Mouse (Mus musculus) splenic B cell, adult 2 months (primary cell): ENCODE results near the gene Dnaaf1.

ENCODE experiments used
- DNase-seq: peaks from one replicate; pipeline ENCODE4 v3.0.0-alpha.2; 2011; ENCODE audit warnings: low read depth, low spot score
- H3K27me3 ChIP-seq: 2 replicates; pipeline ENCODE4 v1.6.1; 2012; ENCODE audit warnings: mild to moderate bottlenecking, low read length, moderate library complexity, mixed read lengths; ENCODE audit not compliant: control insufficient read depth, poor library complexity, insufficient read depth, severe bottlenecking
- H3K36me3 ChIP-seq: 2 replicates; pipeline ENCODE4 v1.6.1; 2012; ENCODE audit warnings: mild to moderate bottlenecking, low read length, moderate library complexity, mixed read lengths; ENCODE audit not compliant: control insufficient read depth, poor library complexity, insufficient read depth, severe bottlenecking

Dnaaf1 gene

GRCm38 (mm10) chr8:119574437-119575365, at the start of gene Dnaaf1, which contains the start of gene Hsdl1:
TSS of gene Dnaaf1 (plus strand) at chr8:119575235.
TSS of gene Hsdl1 (minus strand) at chr8:119575183.
- peak; percentile 96 for DNase-seq
- Histone ChIP-seq H3K36me3 (no peaks in the 10 kb centered on the region), H3K27me3 (no peaks in the 10 kb centered on the region)

GRCm38 (mm10) chr8:119528762-119529161, 46.3 kb upstream of the Dnaaf1 start:
- DNase-seq, result no peak
- Histone ChIP-seq H3K36me3 (peaks cover 11% of the 10 kb centered on the region), H3K27me3 (no peaks in the 10 kb centered on the region)

- peaks cover 8% of the 10 kb centered on the region for H3K36me3 ChIP-seq
- H3K27me3 ChIP-seq, result no peaks in the 10 kb centered on the region
- no peak for DNase-seq
These were observed 44.1 kb upstream of the Dnaaf1 start for GRCm38 (mm10) chr8:119530937-119531336.

GRCm38 (mm10) chr8:119531397-119531796, 43.6 kb upstream of the Dnaaf1 start:
- no peak for DNase-seq
- Histone ChIP-seq H3K27me3 (no peaks in the 10 kb centered on the region), H3K36me3 (peaks cover 8% of the 10 kb centered on the region)

DNA sequence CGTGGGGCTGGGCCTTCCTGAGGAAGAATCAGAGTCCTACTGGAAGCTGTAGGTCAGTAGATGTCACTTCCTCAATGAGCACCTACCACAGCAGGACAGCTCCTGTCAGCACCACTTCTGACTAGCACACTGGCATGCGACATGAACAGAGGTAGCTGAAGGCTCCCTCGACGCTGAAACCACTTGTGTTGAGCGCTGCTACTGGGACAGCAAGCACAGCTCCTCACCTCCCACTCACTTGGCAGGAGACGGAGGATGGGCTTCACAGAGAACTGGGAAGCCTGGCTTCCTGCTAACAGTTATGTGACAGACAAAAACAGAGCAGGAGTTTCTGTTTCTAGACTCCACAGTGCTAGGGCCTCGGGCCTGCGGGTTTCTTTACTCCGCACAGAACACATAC, 43.1 kb upstream of the Dnaaf1 start:
- Histone ChIP-seq H3K36me3 (peaks cover 8% of the 10 kb centered on the region), H3K27me3 (no peaks in the 10 kb centered on the region)
- no peak for DNase-seq

DNA sequence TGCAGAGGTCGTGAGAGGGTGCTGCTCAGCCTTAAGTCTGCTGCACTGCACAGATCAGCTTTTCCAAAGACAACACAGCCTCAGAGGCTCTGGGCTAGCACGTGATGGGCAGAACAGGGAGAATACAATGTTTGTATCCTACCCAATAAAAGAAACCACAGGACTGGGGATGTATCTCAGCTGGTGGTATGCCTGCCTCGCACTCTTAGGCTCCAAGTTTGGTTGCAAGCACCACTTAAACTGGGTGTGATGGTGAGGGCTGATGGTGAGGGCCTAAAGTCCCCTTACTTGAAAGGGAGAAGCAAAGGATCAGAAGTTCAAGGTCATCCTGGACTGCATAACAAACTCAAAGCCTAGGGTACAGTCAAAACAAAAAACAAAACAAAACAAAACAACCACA, 30.4 kb upstream of the Dnaaf1 start:
- no peak for DNase-seq
- Histone ChIP-seq H3K36me3 (peaks cover 13% of the 10 kb centered on the region), H3K27me3 (no peaks in the 10 kb centered on the region)

DNA sequence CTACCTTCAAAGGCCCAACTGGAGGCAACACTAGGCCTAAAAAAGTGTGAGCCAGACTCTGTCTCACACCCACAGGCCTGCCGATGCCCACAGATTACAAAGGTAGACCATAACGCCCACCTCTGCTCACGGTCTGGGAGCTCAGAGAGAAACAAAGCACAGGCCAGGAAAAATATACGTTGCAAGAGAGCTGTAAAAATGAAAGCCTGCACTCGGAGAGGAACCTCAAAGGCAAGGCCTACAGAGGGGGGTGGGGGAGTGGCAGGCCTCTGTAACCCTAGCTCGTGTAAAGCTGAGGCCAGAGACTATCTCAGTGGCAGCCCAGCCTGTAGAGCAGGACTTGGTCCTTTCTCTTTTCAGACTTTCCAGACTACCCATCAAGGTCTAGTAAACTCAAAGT, 29.9 kb upstream of the Dnaaf1 start:
- Histone ChIP-seq H3K27me3 (no peaks in the 10 kb centered on the region), H3K36me3 (peaks cover 13% of the 10 kb centered on the region)
- no peak for DNase-seq

DNA sequence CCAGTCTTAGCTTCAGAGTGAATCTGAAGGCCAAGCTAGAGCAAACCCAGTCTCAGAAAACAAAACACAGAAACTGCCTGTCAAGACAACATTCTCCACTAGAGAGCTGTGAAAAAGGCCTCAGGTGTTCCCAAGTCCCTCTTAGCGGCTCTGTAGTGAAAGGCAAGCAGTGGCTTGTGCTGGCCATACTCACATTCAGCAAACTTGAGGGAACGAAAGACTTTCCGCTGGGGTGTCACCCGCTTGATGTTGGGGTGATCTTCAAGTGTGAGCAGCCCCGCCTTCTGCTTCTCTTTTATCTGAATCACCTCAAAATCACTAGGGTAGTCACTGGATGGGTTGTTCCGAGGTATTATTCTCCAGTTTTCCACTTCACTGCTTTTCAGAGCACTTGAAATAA, 29.2 kb upstream of the Dnaaf1 start:
- no peak for DNase-seq
- H3K27me3 ChIP-seq, result no peaks in the 10 kb centered on the region

DNA sequence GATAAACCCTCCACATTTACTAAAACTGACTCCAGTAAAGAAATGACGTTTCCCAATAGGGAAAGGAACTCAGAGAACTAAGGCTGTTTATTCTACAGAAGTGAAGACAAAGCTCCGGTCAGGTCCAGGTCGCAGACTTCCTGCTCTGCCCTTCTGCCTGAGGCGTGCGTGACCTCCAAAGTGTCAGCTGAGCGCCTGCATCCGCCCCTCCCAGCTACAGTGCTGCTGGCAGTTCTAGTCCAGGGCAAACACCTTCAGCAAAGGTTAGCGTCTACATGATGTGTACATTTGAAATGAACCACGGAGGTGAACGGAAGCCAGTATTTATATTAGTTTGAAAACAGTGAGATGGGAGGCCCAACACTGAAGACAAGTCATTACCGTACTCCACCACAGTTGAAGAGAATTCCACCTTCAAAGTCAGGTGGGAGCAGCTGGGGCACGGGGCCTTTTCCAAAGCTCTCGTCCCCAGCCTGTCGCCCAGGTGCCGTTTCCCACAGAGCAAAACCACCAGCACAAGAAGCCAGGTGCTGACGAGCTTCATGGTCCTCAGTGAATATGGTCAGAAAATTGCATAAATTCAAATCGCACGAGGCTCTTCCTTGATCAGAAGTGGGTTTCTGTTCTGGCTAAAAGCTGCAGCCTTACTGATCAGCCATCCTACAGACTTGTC, 27.9 kb upstream of the Dnaaf1 start:
- Histone ChIP-seq H3K27me3 (no peaks in the 10 kb centered on the region), H3K36me3 (peaks cover 14% of the 10 kb centered on the region)
- no peak for DNase-seq

More for the DNA sequence above, 29.2 kb upstream of the Dnaaf1 start:
- peaks cover 12% of the 10 kb centered on the region for H3K36me3 ChIP-seq

- DNase-seq, result no peak
- Histone ChIP-seq H3K27me3 (no peaks in the 10 kb centered on the region), H3K36me3 (peaks cover 14% of the 10 kb centered on the region)
These were observed 26.4 kb upstream of the Dnaaf1 start for GRCm38 (mm10) chr8:119548560-119549113.

- Histone ChIP-seq H3K36me3 (peaks cover 4% of the 10 kb centered on the region; the same call in 1 of the 2 replicates), H3K27me3 (no peaks in the 10 kb centered on the region)
- no peak for DNase-seq
These were observed 22.1 kb upstream of the Dnaaf1 start for GRCm38 (mm10) chr8:119552967-119553366.

DNA sequence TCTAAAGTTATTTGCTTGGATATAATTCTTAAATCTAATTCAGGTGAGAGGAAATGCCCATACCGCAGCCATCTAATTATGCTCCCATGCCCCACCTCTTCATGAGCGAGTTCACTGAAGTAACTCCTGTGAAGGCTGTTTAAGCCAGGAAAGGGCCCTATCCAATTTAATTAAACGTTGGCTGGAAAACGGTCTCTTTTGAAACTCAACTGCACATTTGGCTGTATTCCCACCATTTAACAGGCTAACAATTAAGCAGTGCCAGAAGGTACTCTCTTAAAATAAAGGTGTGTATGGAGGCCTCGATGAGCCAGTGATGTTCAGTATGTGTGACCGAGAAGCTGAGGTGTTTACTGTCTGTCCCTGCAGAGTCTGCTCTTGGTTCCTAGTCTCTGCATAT, 19.2 kb upstream of the Dnaaf1 start:
- DNase-seq, result no peak
- Histone ChIP-seq H3K36me3 (peaks cover 2% of the 10 kb centered on the region; the same call in 1 of the 2 replicates), H3K27me3 (no peaks in the 10 kb centered on the region)

- DNase-seq, result peak; percentile 6
- Histone ChIP-seq H3K27me3 (no peaks in the 10 kb centered on the region), H3K36me3 (no peaks in the 10 kb centered on the region; the same call in 1 of the 2 replicates)
These were observed 17.9 kb upstream of the Dnaaf1 start for GRCm38 (mm10) chr8:119557132-119557531.

GRCm38 (mm10) chr8:119557821-119558602, 17.0 kb upstream of the Dnaaf1 start:
- Histone ChIP-seq H3K36me3 (peaks cover 1% of the 10 kb centered on the region), H3K27me3 (no peaks in the 10 kb centered on the region)
- peak; percentile 89 for DNase-seq
